Mouse (Mus musculus): ENCODE measurements around the gene 2310034G01Rik.
A peak's percentile ranks its signal among the peaks of the same experiment; 100 is the strongest.

The 2310034G01Rik gene

GRCm38 (mm10) chr19:46357344-46358280, 7.5 kb upstream of the 2310034G01Rik start:
- DNase-seq (ENCODE audit: low read depth, low spot score): no peak

DNA sequence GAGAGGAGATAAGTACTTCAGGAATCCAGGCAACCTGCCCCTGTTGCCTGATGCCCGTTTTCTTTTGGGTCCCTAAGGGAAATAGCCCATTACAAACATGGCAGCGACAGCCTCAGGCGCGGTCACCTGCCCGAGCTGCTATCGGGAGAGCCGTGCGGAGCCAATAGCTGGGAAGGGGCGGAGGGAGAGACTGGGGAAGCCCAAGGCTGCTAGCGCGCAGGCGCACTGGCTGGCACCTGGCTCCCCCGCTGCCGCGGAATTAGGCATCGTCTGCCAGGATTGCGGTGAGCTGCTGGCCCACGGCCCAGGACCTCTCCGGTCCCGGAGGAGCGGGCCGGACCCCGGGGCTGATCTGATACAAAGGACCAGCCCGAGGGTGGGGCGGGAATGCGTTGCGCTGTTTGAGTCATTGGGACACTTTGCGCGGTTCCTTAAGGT, 6.6 kb upstream of the 2310034G01Rik start:
- peak; percentile 81 for DNase-seq (ENCODE audit: low read depth, low spot score)

DNA sequence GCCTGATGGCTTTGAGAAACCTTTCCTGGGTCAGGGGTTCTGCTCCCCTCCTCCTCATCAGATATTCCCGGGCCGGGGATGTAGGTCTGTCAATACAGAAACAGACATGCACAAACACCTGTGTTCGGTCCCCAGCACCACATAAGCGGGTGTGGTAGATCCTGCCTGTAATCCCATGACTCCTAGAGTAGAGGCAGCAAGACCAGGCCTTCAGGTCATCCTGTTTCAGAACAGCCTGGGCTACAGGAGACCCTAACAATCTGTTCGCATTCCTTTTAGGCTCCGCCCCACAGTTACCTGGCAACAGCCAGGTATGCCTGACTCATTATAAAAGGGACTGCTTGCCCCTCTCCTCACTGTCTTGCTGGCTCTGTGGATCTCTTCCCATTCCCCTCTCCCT, 552 bp downstream of the 2310034G01Rik start:
- DNase-seq (ENCODE audit: low read depth, low spot score): no peak

GRCm38 (mm10) chr19:46348761-46349458, 1.2 kb downstream of the 2310034G01Rik start:
- DNase-seq (ENCODE audit: low read depth, low spot score): peak; percentile 69

DNA sequence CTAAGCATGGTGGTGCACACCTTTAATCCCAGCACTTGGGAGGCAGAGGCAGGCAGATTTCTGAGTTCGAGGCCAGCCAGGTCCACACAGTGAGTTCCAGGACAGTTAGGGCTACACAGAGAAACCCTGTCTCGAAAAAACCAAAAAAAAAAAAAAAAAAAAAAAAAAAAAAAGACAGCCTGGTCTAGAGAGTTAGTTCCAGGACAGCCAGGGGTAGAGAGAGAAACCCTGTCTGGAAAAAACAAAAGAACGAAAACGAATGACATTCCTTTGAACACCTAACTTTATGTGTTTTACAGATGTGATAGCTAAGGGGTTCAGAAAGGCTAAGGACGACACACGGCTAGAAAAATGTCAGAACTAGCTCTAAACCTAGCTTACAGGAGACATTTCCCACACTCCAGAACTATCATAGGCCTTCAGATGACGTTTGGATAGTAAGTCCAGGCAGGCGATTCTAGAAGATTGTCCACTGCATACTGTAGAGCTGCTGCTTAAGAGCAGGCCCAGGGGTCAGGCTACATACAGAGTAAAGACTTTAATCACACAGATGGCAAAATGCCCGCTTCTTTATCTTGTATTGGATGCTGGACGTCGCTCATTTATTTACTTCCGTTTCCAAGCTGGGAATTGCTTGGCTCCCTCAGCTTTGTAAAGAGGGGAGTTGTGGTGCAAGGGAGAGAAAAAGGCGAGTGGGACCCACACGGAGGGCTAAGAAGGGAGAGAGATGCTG, 2.0 kb downstream of the 2310034G01Rik start:
- no peak for DNase-seq (ENCODE audit: low read depth, low spot score)

GRCm38 (mm10) chr19:46347146-46347545, 3.0 kb downstream of the 2310034G01Rik start:
- DNase-seq (ENCODE audit: low read depth, low spot score): no peak

GRCm38 (mm10) chr19:46344710-46345419, 5.2 kb downstream of the 2310034G01Rik start:
- DNase-seq (ENCODE audit: low read depth, low spot score): no peak

- no peak for DNase-seq (ENCODE audit: low read depth, low spot score)
Measured at GRCm38 (mm10) chr19:46339287-46339971, 10.7 kb downstream of the 2310034G01Rik start.

GRCm38 (mm10) chr19:46338942-46339286, 11.2 kb downstream of the 2310034G01Rik start:
- no peak for DNase-seq (ENCODE audit: low read depth, low spot score)

DNA sequence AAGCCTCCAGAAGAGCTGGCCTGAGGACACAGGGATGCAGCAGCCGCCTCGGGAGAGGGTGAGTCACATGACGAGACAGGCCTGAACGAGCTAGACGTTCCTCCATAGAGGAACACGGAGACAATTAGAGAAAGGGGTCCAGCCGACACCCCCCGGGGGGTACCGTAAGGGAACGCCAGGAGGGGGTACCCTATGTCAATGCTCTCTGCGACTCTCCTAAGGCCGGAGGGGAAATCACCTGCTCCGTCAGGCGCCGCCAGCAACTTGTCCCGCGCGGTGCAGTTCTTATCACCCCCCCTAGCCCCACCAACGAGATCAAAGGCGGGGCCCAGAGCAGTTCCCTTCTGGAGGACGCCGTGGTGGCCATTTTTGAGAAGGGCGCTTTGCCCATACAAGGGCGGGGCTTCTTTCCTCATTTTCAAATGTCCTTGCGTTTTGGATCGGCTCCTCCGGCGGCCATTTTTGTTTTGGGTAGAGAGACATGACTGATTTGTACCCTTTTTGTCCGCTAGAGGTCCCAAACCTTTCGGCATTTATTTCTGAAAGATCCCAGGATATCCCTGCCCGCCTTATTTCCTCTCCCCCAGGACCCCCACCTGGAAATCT, 11.7 kb downstream of the 2310034G01Rik start, which contains the start of gene Cuedc2:
Gene Cuedc2 (minus strand): TSS at position 372 of the 606 bp plus-strand sequence.
- DNase-seq (ENCODE audit: low read depth, low spot score): peak; percentile 96

DNA sequence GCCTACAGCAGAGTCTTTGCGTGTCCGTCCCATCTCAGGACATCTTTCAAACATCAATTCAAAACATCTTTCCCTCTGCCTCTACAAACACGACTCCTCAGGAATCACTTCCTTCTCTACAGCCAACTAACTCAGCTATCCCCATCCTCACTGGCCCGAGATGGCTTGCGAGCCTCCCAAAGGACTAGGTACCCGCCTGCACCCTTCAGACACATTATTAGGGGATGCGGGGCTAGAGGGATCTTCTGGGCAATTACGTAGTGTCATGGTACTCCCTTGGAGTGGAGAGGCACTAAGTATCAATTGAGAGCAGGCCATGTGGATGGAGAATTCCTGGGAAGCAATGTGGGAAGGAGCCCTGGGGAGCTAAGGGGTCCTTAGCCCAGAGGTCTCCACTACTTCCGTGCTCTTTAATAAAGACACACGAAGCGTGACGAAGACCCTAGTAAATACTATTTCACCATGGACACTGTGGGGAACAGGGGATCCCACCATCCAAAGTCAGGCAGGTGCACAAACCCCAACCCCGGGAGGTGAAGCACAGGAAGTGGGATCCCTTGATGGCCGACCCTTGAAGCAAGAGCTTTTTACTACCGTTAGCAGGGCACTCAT, 12.3 kb downstream of the 2310034G01Rik start:
- no peak for DNase-seq (ENCODE audit: low read depth, low spot score)

- DNase-seq (ENCODE audit: low read depth, low spot score): no peak
Measured at GRCm38 (mm10) chr19:46333906-46334305, 16.2 kb downstream of the 2310034G01Rik start.

DNA sequence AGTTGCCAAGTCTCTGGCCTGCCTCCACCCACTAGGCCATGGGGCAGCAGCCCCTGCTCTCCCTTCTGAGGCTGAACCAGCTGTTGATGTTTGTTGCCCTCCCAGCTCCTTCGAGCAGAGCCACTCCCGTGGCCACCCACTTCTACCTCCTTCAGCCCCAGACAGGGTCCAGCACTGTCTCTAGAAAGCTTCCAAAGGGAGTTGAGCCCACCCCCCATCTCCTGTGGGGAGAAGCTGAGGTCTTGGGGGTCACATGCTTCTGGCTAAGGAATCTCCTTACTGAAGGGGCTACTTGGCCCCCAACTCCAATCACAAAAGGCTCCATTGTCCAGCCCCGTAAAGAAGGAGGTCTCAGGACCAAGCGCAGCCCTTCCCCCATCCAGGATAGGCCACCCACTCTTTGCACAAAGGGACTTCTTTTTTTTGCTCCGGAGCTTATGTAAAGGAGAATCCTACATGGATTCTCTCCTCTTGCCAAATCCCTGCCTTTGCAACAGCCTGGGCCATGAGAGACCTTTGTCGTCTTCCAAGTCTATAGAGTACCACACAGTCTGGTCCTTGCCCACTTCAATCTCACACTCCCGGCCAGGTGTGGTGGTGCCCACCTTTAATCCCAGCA, 17.3 kb downstream of the 2310034G01Rik start:
- DNase-seq (ENCODE audit: low read depth, low spot score): no peak

- DNase-seq (ENCODE audit: low read depth, low spot score): no peak
Measured at GRCm38 (mm10) chr19:46331936-46332335, 18.2 kb downstream of the 2310034G01Rik start.

DNA sequence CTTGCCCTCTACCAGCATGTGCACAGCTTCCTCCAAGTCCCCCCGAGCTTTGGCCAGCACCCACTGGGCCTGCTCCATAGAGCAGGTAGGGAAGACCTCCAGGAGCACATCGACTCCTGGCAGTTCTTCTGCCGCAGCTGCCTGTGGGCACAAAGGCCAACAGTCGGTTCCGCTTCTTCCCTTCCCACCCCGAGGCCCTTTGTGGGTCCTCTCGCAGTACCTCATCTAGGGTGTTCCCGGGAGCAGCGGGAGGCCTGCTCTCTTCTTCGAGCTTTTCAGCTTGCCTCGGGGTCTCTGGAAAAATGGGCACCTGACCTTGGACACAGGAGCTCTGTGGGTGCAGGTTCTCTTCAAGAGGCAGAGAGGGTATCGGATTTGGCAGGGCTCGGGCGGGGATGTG, 18.8 kb downstream of the 2310034G01Rik start:
- DNase-seq (ENCODE audit: low read depth, low spot score): no peak

GRCm38 (mm10) chr19:46330696-46331095, 19.4 kb downstream of the 2310034G01Rik start:
- DNase-seq (ENCODE audit: low read depth, low spot score): no peak

GRCm38 (mm10) chr19:46329951-46330350, 20.2 kb downstream of the 2310034G01Rik start:
- peak; percentile 74 for DNase-seq (ENCODE audit: low read depth, low spot score)

GRCm38 (mm10) chr19:46329031-46329641, 21.0 kb downstream of the 2310034G01Rik start:
- no peak for DNase-seq (ENCODE audit: low read depth, low spot score)
